Mouse (Mus musculus) MN1 (cell line): ENCODE results near the gene Gprin1.

Source experiments
- DNase-seq: peaks from one replicate; pipeline ENCODE4 v3.0.0-alpha.2; 2016; ENCODE audit warnings: low spot score

Gene Gprin1

DNA sequence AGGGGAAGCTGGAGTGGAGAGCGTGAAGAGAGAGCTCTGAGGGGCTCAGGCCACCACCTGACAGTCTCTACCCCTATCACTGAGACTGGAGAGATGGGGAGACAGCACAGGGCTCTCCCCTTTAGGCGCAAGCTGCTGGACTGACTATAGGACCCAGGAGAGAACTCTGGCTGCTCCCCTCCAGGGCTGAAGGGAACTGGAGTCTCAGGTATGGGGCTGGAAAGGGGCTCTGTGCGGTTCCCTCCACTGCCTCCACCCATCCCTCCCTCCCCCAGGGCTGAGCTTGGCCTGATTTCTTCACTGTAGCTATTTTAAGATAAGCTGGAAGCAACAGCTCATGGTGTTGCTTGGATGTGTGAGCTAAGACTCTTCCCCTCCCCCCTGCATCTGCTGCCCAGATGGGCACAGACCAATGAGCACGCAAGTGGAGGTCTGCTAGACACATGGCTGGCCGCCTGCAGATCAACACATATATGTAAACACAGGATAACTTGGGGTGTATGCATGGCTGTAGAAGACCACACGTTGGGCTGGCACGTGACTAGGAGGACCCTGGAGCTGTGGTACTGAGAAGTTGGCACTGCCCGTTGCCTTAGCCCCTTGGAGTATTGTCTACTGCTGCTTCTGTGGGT, 10.6 kb upstream of the Gprin1 start:
- DNase-seq = peak; percentile 64

DNA sequence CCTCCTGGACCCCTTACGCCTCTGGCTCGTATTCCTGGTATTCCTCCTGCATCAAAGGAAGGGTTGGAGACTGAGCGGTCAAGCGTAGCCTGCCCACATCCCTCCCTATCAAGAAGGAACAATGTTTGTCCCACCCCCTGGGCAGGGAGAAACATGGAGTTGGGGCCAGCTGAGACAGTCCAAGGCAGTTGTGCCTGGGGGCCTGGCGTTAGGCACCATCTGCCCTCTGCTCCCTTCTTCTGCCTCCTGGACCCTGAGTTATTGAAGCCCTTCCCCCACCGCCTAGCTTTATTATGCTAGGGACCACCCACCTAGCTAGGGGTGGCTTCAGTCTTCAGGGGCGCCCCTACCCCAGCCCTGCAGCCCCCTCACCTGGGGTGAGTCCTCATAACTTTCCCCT, 9.8 kb upstream of the Gprin1 start:
- peak; percentile 29 for DNase-seq

DNA sequence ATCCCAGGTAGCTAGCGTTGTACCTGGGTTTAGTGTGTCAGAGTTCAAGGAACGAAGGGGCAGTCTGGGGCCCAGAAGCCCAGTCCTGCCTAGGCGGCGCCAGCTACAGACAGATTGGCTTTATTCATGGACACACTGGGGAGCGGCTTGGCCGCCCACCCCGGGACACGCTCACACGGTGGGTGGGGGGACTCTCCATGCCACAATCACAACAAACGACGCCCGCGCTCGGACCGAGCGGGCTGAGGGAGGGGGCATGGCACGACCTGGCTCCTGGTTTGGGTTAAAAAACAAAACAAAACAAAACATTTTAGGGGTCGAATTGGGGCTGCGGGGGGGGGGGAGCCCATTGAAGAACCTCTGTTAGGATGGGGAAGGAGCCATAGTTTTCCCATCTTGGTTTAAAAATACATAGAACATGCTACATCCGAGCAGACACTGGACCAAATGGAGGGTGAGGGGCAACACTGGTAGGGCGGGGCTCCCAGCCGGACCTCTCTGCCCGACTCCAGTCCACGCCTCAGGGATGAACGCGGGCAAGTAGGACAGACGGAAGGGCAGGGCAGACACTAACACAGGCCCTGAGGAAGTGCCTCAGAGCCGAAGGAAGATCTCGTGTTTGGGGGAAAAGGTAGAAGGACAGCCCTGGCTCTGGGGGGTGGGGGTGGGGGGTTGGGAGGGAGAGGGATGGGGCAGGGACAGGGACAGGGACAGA, 9.2 kb upstream of the Gprin1 start:
- peak; percentile 28 for DNase-seq

DNA sequence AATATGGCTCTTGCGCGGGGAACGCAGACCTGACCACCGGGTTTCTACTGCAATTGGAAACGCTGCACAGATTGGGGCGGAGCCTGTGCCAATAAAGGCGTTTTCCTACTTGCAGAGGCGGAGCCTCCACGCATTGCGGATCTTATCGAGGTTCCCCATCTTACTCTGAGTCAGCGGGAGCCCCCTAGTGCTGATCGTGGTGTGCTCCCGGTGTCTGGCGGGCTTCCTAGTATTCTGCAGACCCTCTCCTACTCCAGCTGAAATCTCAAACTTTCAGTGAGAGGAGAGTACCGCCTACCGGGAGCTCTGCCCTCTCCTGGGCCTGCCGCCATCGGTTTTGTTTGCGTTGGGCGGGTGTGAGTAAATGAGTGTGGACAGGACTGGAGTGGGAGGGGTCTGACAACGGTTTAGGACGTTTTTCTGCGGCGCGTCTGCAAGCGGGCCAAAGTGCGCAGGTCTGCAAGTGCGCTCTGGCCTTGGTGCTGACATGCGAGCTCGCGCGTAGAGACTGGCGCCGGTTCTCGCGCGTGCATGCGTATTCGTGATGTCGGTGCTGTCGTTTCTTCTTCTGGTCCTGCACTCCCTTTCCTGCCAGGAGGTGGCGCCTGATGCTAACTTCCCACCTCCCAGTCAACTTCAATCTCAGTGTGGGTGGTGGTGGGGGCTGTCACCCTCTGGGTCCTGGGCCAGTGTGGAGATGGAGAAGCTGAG, 8.5 kb upstream of the Gprin1 start:
- DNase-seq = peak; percentile 96

DNA sequence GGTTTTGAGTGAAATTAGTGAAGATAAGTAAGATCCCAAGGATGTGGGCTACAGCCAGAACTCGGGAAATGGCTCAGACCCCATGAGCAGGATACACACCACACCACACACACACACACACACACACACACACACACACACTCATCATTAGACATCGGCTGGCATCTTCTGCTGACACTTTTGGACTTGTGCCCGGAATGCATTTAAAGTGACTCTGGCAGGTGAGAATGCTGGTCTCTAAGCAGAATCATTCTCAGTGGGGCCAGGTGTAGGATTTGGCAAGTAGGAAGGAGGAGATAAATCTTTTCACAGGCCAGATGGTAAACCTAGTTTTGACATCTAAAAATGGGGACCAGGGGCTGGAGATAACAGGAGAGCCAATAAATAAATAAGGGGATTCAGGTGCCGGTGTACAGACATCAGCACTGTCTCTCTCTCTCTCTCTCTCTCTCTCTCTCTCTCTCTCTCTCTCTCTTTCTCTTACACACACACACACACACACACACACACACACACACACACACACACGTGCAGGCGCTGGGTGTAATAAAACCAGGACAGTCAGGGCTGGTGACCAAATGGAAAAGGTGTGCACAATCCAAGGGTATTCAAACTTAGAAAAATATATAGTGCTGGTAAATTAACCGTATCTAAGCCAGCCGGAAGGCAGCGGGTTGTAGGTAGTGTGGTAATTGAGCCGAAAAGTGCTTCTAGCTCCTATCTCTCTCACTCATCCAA, 7.6 kb upstream of the Gprin1 start:
- peak; percentile 59 for DNase-seq

DNA sequence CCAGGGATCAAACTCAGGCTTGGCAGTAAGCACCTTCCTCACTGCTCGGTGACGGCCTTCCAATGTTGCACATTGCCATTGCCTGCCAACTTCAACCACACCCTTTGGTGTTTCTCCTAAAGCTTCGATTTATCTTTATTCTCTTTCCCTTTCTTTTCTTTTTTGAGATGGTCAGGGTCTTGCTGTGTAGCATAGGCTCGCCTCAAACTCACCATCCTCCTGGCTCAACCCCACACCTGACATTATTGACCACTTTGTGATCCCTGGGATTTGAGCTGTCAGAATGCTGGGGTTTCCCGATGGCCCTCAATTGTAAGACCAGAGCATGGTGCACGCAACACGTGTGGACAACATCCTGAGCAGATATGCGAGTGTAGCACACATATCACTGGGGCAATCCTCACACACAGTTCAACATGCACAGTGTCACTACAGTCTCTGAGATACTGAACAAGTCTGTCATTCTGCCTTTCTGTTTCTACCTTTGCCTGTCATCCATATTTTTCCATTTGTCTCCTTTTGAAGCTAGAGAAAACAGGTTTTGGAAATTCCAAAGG, 6.6 kb upstream of the Gprin1 start:
- DNase-seq = no peak

DNA sequence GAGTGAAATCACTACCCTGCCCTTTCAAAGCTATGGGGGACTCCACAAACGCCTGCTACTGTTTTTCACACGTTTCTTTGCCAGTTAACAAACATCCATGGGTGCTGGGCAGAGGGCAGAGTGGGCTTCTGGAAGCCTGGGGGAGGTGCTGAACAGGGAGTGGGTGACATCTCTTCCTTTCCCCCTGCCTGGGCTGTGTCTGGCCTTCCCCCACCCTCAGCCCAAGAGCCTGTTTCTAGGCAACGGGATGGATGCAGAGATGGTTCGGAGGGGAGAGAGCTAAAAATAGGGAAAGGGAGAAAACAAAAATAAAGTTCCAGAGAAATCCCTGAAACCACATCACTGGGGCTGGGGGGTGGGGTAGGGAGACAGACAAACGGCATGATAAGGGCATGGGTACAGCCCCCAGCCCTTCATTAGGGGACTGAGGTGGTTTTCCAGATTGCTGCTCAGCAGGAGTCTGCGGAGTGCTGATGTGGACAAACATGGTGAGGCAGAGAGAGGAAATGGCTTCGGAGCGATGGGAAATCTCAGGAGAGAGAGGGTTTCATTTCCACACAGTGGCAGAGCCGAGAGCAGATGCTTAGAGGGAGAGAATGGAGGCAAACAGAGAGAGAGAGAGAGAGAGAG, 5.6 kb upstream of the Gprin1 start:
- peak; percentile 53 for DNase-seq

DNA sequence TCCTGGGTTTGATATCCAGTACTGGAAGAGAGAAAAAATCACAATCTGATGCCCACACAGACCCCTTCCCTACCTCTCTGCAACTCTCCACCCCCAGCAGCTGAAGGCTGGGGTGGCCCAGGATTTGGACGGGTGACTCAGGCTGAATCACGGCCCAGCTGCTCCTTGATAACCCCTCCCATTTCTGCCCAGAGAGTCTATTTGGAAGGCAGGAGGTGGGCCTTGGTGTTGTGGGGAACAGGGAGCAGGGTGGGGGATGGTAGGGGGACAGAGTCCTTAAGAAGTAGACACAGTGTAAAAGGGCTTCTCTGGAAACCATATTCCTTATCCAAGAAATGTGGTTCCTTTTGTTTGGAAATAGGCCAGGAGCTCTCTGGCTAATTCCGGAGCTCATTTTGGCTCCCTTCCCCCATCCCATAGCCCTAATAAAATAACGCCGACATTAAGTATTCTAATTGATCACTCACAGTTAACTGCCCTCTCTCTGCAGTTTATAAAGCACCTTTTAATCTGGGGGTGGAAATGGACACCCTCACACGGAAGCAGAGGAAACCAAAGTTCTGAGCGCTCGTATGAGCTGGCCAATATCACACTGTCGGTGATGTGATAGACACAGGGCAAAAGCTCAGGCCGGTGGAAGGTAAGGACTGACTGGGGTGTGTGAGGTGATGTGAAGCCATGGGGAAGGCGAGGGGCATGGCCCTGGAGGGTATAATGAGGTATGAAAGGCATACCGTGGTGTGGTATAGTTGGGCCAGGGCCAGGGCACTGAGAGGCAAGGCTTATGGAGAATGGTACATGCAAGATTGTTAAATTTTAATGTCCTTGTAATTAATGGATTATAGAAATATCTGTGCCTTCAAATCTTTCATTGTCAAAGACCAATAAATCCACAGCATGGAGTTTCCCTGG, 4.8 kb upstream of the Gprin1 start:
- peak; percentile 74 for DNase-seq

DNA sequence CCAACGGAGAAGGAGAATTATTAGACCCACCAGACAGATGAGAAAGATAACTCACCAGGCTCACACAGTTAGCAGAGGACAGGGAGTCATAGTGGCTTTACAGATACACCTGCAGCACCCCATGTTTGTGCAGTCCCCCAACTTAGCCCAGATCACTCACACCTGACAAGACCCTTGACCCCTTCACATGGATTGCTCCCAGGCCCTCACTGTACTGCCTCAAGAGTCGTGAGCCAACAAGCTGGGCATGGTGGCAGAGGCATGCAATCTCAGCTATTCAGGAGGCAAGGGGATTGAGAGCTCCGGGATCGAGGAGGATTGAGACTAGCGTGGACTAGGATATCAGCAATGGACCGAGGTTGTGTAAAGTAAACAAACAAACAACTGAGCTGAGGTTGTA, 4.1 kb upstream of the Gprin1 start:
- no peak for DNase-seq

DNA sequence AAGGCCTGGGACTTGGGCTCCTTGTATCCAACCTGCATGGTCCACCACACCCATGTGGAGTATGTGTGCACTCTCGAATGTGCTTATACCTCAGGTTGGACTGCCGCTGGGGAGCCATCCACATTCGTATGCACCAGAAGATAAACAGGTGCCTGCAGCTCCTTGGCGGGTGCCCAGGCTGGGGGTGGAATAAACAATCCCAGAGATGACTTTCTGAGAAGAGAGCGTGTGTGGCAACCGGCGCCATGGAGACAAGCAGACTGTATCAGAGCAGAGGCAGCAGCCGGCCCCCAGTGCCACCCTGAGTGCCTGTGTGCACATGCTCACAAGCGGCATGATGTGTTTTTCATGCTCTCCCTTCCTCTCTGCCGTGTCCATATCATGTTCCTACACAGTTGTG, 3.0 kb upstream of the Gprin1 start:
- DNase-seq = peak; percentile 56

DNA sequence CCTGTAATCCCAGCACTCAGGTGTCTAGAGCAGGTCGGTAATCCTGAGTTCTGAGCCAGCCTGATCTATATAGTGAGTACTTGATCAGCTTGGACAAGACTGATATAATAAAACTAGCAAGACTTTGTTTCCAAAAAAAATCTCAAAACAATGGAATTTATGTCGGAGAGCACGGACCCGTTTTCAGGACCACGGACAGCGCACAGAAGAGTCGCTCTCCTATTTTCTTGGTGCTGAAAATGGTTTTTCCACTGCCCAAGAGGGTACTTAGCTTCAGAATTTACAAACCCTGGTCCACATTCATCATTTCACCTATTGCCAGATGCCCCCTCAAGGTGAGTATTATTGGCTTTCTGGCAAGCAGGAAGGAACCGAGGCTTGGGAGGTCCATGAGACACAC, 1.0 kb upstream of the Gprin1 start:
- no peak for DNase-seq

DNA sequence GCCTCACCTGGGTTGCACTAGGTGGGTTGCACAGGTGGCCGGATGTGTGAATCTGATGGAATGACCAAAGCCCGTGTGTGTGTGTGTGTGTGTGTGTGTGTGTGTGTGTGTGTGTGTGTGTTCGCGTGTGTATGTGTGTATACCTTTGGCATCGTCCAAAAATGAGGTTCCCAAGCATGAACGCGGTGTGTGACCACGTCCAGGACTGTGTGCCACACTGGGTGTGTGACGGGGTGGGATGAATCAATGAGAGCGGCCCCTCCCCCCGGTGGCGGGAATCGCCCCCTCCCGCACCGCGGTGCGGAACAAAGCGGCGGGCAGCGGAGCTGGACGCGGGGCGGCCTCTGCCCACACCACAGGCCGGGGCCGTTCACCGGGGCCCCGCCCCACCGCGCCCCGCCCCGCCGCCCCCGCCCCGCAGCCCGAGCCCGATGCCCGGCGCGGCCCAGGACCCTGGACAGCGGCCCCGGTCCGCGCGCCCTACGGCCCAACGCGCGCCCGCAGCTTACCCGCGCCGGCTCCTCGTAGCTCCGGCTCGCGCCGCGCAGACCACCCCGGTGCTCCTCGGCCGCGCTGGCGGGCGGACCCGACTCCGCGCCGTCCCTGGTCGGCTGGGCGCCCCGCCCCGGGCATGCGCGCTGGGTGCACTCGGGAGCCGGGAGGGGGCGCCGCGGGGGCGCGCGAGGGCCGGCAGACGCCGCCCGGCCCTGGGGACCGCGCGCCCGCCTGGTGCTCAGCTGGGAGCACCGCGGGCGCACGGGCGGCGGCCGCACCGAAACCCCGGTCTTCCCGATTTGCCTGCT, 412 bp downstream of the Gprin1 start:
- DNase-seq = peak; percentile 48

DNA sequence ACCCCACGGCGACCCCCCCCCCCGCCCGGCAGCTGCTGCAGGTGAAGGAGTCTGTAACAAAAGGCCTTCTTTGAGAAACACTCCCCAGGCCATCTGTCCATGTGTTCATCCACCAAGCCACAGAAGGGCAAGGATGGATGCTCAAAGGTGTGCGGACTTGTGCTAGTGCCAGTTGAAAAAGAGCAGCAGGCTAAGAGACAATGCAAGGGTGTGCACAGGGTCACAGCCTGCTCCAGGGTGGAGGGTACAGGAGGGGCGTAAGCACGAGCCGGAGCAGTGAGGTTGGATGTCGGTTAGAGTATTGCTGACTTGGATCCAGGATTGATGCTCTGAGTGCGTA, 983 bp downstream of the Gprin1 start:
- DNase-seq = no peak

DNA sequence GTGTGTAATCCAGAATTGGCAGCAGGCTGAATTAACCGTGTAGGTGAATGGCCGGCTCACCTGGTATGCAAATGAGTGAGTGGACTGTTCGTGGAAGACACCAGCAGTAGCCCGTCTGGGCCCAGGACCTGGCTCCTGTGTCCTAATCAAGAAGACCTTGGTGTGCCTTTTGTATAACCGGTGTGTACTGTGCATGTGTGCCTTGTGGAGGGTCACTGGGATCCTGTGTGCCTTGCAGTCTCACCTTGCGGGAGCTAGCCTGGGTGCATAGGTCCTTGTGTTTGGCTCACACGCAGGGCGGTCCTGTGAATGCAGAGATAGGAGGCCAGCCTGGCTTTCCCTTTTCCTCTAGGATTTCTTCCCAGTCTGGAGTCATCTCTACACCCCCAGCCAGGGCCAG, 1.5 kb downstream of the Gprin1 start:
- DNase-seq = no peak

DNA sequence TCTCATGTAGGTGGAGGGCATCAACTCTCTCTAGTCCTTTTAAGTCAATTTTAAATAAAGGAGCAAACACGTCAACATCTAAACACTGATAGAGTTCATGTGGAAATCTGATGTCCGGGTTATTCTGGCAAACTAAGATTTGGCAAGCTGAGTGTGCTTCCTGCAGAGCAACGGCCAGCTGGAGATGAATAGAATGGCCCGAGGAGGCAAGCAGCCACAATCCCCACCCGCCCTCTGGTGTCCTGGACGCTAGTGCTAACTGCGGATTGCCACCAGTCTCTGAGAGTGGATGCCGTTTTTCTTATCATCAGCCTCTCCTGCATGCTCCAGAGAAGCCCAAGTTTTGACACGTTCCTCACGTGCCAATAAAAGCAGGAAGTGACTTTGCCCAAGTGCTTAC, 2.8 kb downstream of the Gprin1 start:
- DNase-seq = peak; percentile 69

DNA sequence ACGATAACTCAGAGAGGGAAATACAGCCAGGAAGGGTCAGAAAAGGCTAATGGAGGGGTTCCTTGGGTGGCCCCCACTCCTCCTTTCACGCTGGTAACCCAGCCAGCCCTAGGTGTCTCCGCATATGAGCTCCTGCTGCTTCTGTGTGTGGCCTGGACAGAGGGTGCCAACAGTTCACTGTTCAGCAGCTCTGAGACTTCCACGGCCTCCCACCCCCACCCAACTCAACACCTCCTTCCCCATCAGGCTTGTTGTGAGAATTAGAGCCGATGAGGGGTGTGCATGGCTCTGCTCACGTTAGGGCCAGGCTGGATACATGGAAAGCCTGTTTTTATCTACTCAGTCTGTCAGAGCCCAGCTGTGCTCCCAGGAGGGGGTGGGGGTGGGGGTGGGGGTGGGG, 3.6 kb downstream of the Gprin1 start:
- no peak for DNase-seq

DNA sequence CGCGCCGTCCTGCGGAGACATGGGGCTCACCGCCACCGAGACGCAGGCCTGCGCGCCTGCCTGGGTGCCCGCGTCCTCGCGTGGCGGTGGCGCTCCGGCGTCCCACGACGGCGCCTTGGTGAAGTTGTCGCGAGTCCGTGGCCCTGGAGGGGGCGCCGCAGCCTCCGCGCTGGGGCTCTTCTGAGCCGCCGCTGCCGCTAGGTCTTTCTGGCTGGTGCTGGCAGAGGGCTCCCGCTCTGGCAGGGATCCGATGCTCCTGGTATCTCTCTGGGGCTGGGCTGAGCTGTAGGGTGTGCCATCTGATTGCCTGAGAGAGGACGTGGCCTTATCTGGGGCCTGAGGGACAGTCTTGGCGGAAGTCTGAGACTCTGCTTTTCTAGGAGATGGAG, 11.5 kb downstream of the Gprin1 start:
- no peak for DNase-seq

DNA sequence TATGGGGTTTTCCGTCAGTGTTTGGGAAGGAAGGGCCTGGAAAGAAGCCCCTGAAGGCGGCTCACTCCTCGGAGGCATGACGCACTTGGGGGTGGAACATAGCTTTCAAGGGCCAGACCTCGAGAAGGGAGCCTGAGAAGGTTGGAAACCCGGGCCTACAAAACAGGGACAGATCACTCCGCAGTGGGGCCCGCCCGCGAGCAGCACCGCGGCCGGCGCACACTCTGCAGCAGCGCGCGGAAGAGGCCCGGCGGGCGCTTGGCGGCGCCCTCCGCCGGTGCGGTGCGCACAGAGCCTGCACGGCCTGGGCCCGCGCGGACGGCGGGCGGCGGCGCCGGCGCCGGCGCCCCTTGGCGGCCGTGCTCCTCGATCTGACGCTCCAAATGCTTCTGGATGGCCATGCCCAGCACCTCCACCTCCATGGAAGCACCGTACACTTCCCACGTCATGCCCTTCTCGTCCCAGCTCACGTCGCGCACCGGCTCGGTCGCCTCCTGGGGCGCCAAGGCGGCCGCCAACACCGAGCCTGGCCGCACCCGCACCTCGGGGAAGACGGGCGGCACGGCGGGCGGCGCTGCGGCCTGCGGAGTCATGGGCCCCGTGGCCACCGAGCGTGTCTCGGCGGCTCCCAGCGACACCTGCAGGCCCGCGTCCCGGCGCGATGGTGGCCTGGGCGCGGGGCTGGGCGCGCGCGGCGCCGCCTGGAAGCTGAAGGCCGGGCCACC, 12.0 kb downstream of the Gprin1 start:
- no peak for DNase-seq

DNA sequence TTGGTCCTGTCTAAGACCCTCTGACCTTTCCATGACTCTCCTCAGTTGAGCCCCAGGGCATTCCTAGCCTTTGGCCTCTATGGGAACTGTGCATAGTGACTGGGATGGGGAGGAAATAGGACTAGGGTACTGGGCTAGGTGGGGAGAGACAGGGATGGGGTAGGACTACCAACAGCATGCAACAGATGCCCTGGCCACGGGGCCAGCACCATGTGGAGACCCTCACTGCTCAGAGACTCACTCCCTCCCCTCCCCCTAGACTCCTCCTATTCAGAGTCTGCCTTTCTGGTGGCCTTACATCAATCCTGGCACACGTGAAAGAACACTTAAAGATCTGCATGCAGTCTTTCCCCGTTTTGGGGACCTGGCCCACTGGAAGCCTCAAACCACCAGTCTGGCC, 12.7 kb downstream of the Gprin1 start:
- DNase-seq = no peak
